Mouse (Mus musculus): ENCODE results near the gene Zdhhc14.
A peak's percentile ranks its signal among the peaks of the same experiment; 100 is the strongest.

Gene Zdhhc14

DNA sequence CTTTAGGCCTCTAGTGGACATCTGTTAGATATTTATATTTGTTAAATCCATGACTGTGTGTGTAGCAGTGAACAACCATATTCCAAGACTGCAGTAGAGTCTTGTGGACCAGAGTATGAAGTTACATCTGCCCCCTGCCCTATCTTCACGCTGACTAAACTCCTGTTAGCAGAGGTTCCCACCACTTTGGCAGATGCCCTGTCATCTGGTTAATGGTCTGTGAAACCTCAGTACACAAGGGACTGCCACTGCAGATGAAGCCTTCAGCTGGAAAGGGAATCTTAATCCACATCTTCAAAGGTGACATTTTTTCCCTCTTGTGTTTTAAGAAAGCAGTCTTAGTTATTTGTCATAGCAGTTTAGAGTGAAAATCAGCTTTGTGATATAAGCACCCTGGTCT, 187.0 kb downstream of the Zdhhc14 start:
- DNase-seq = no peak

DNA sequence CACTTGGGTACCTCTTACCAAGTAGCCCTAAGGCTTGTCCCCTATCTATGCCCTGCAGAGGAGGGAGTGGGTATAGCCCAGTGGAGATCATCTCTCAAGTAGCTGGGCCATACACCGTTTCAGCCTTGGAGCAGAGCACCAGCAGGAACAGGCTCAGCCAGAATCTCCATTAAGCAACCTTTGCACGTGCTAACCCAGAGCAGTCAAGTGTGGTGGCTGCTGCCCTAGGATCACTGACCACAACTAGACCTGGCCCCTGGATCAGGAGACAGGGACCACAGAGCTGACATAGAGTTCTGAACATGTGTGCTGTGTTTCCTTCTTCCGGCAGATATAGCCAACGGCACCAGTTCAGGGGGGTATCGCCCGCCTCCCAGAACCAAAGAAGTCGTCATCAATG, 193.0 kb downstream of the Zdhhc14 start:
- DNase-seq = no peak

DNA sequence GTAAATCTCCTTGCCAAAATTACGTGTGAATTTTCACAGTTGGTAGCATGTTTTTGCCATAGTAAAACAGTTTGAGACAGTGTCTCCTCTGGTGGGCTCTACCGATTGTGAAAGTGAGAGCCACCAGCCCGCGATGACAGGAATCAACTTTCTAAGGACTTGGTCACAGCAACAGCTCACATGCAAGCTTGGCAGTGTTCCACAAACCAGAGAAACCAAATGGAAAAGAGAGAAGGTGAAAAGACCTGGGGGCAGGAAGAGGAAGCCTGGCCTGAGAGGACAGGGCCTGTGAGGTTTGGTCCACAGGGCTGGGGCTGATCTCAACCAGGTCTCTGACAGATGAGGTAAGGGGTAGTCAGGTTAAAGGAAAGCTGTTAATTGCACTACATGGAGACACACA, 195.5 kb downstream of the Zdhhc14 start:
- DNase-seq = no peak

DNA sequence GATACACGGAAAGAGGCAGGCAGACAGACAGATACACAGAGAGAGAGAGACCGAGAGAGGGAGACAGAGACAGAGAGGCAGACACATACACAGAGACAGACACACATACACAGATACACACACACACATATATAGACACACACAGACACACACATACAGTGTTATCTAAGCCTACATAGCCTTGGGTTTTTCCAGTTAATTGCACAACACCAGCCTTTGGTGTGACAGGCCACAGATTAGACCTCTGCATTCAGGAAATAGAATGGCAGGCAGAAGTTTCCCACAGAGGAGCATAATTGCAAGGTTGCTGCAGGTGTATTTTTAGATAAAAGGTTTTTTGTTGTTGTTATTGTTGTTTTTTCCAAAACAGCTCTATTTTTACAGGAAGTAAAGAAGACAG, 195.9 kb downstream of the Zdhhc14 start:
- no peak for DNase-seq

DNA sequence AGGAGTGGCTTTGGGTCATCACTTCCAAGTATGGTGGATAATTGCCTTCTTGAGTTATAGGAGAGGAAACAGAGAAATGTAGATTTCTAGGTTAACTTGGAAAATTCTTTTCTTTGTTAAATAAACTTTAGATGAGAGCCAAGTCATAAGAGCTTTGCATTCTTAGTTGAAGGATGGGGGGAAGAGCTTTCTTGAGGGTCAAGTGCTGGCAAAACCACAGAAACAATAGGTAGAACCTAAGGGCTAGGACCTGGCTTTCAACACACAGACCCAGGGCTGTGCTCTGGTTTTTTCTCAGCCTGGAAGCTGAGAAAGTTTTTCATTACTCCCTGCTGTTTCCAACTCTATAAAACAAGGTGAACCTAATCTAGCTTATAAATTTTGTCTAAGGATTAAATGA, 196.3 kb downstream of the Zdhhc14 start:
- no peak for DNase-seq

DNA sequence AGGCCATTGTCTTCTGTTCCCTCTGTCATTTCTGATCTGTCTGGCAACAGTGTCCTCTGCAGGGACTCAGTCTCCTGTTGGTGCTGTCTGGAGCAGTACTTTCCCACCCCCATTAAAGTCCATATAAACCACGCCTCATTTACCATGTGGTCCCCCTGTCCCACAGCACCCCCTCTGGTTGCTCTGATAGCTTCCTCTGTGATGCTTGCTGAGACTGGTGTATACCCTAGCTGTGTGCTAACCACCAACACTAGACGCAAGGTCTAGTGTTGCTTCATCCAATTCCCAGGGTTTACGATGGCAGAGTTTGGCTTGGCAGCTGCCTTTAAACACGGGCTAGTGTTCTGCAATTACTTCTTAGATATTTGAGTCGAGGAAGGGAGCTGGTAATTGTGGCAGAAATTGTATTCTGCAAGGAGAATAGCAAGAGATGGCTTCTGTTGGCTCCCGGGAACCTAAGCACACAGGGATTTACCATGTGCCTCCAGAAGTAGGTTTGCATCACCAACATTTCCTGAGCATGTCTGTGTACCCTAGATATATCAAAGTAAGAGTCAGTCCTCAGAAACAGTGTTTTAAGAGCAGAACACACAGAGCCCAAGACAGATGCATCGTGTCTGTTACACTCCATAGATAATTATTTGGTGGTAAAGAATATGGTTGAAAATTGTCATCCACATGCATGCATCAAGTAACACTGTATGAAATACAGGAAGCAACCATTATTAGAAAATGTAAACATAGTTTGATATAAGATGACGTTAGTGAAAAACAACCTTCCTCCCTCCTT, 198.6 kb downstream of the Zdhhc14 start:
- peak; percentile 26 for DNase-seq

DNA sequence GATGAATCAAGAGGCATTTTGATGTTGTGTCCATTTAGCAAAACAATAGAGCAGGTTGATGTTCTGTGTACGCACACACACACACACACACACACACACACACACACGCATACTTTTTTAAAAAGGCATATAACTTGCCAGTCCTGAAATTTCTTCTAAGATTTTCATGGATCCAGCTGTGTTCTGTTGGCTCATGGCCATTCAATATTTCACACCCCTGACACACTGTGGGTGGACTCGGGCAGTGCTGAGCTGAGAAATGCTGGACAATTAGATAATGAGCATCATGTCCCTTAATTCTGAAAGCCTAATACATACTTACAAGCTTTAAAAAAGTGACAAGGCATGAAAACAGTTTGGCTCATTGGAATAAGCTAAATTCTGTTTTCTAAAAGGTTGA, 200.3 kb downstream of the Zdhhc14 start:
- DNase-seq = peak; percentile 52

DNA sequence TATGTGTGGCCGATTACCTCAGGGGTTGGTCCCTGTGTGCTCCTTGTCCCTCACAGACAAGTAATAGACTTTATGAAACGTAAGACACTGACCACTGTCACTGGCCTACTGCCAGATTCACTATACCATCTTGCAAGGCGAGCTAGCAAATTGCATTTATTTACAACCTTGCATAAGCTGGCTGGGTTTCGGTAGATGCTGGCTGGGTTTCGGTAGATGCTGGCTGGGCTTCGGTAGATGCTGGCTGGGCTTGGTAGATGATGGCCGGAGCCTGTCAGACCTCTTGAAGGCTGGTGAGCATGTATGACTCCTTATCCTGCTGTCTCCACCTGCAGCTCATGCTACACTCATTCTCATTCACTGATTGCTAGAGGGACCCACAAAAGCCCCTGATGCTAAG, 200.9 kb downstream of the Zdhhc14 start:
- DNase-seq = no peak

DNA sequence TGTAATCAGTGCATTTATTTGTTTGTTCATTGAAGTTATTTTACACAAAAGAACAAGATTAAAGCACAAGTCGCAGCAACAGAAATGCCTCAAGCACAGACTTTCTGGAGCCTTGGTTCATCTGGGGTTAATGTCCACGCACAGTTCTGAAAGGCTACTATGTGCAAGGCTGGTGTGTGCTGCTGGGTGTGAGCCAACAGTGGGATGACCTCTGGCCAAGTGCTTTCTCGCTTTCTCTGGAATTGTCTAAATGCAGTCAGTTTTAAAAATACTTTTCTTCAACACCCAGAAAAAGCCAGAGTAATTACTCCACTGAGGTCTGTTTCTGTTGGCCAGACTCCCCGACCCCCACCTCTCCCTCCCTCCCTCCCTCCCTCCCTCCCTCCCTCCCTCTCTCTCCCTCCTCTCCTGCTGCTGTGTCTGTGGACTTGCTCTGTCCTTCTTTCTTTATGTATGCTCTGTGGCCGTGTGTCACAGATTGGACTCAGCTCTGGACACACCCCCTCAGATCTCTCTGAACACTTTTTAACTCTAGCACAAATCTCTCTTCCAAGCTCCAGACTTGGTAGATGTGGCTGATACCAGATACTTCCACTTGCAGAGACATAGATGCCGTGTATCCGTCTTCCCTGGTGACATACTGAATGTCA, 206.2 kb downstream of the Zdhhc14 start:
- peak; percentile 84 for DNase-seq

DNA sequence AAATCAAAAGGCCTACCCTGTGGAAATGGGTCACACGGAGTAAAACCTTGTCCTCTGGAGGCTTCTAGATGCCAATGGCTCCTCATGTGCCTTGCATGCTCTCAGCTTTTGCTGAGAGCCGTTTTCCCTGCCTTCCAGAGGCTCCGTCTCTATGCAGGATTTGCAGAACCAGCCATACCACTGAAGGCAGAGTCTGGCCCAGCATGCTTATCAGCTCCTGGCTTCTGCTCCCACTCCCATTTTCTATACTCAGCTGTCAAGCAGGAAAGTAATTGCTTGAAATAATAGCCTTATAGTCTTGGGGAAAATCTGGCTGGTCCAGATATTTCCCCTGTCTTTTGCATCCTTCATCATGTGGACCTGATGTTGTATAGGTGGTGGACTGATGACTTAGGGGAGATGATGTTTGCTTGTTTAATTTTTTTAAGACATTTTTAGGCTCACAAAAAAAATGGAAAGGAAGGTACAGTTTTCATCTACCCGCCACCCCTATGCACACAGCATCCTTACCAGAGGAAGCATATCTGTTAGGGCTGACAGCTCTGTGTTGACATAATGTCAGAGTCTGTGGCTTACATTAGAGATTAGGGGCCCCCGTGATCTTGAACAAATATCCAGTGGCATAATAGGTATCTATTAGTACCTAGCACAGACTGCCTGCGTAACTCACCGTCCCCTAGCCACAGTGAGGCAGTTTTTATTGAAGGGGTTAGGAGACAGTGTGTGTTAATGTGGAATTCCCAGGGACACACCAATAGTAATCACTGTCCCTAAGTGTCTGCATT, 218.2 kb downstream of the Zdhhc14 start:
- DNase-seq = no peak

DNA sequence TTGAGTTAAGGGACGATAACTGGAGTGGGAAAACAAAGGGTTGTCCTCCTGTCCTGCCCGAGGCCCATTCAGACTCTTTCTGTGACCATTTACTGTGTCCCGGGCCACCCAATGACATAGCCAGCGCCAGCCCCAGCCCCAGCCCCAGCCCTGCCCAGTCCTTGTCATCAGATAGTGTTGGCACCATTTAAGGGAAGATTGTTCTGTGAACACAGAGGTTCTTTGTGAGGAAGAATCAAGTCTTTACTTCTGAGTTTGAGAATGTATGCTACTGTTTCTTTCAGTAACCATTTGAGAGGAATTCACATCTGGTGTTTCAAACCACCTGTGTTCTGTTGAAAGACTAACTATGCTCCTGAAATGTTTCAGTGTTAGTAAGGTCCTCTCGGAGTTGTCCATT, 219.5 kb downstream of the Zdhhc14 start:
- DNase-seq = no peak

DNA sequence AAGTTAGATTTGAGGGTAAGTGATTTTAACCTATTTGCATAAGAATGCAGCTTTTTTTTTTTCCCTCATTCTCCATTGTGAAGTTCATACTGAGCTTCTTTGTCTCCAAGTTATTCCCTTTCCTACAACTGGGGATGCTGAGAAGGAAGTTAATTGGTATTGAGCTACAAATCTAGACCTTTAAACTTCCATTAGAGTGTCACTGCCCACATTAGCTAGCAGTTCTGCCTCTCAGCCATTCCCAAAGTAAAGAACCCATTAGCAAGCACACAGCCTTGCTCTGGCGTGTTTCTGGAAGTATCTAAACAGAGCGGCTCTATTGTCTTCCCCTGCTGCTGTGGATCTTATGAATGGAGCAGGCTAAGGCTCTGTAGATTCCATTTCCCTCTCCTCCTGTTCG, 220.8 kb downstream of the Zdhhc14 start:
- DNase-seq = no peak

DNA sequence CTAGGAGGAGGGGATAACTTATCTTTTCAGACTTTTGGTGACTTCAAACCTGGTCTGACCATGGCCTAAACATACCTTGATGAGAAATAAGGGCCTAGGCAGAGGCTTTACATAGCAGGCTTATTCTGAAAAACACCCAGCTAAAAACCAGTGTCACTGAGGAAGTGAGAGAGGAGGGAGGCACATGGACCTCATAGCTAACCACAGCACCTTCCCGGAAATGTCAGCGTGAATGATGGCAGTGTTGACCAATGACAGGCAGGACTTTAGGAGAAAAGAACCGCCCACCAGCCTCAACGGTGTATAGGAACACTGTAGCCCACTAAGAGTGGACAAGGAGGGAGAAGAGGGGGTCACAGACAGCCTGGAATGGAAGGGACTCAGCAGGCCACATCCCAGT, 224.6 kb downstream of the Zdhhc14 start:
- no peak for DNase-seq

DNA sequence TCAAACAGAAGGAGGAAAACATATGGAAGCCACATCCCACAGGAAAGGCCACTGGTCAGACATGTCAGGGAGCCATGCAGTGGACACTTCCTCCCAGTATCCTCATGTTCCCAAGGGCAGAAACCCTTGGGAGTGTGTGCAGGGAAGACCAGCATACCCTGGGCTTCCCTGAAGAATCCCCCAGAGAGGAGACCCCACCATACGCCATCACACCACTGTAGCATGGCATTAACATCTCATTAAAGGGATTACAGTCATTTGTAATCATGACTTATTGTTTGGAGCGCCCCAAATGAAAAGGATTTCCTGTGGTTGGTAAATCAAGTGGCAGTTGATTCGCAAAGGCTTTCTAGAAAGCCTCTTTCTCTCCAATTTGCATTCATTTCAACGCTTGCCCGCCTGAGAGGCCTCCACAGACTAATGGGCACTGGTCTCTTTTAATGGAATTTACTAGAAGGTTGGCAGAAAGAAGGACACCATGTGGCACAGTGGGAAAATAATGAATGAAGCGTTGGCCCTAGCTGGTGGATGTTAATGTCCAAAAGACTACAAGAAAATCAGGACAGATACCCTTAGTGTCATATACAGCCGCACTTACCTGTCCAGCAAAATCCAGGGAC, 226.5 kb downstream of the Zdhhc14 start:
- no peak for DNase-seq

DNA sequence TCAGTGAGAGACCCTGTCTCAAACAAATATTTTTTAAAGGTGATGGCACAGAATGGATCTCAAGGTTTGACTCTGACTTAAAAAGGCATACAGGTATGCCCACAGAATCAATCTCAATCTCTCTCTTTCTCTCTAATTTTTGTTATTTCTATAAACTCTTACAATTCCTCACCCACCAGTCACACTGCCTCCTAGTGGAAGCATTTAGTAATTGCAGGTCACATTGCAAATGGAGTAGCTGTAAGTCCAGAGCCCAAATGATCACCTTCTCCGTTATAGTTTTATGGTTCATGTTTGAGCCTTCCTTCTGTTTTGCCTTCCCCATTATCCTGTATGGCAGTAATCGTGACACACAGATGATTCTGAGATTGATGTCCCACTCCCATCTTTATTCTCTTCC, 230.4 kb downstream of the Zdhhc14 start:
- no peak for DNase-seq

DNA sequence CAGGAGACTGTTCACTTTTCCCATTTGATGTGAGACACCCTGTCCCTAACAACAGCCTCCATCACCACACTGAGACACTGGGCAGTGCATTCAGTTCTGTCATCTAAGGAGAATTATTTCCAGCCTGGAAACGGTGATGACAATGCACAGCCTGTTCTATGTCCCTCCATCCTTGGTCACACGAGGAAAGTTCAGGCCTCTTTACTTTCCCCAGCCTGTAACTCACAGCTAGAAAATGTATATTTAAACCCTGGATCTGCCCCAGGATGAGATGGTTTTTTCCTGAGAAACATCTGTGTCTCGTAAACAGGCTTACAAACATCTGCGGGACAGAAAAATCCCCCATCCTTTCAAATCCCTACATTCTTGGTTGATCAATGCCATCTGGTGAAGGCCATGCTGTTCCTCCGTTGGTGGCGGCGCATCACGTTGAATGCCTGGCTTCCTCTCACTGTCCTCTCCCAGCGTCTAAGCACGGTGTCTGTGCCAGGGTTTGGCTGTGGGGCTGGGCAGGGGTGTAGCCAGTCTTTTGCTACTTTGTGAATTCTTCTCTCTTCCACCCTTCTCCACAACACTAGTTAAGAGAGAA, 231.3 kb downstream of the Zdhhc14 start:
- peak; percentile 41 for DNase-seq

DNA sequence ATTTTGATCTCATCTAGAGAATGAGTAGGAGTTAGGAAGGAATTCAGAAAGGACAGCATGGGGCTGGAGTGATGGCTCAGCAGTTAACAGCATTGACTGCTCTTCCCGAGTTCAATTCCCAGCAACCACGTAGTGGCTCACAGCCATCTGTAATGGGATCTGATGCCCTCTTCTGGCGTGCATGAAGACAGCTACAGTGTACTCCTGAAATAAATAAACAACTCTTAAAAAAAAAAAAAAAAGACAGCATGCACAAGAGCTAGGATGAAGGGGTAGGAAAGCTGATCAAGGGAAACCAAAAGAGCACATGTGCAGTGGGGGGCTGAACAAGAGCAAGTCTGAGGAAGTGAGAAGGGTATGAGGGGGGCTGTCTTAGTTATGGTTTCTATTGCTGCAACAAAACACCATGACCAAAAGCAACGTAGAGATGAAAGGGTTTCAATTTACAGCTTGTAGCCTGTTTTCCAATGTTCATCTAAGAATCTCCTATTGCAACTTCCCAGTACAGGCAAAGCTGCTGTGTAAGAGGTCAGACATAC, 237.3 kb downstream of the Zdhhc14 start:
- no peak for DNase-seq

DNA sequence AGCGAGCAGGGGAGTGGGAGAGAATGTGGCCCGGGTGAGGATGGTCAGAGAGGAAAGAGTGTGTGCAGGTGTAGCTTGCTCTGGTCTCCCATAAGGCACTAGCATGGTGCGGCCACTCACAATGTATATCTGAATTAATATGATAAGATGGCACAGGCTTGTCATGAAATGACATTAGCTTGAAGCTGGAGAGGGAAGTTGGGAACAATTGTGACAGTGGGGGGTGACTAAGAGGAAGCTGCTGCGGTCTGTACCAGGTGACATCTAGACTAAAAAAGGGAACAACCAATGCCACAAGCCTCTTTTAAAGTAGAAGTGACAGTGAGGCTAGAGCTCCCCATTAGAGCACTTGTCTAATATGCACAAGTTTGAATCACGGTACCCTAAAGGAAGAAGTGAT, 238.2 kb downstream of the Zdhhc14 start:
- DNase-seq = no peak

DNA sequence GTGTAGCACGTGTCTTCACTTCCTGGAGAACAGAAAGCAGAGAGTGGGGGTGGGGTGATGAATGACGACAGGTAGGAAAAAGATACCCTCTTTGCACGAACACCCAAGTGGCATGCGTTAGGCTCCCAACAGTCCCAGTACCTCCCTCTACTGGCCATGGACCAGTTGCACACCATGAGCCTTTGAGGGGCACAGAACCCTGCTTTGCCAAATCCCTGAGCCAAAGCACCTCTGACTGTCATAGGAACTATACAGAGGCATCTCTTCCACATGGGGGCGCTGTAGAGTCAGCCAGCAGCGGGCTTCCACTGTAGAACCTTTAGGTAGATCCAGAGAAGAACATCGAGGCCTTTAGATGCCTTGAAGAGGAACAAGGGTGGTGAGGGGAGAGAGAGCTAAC, 241.0 kb downstream of the Zdhhc14 start:
- peak; percentile 73 for DNase-seq

DNA sequence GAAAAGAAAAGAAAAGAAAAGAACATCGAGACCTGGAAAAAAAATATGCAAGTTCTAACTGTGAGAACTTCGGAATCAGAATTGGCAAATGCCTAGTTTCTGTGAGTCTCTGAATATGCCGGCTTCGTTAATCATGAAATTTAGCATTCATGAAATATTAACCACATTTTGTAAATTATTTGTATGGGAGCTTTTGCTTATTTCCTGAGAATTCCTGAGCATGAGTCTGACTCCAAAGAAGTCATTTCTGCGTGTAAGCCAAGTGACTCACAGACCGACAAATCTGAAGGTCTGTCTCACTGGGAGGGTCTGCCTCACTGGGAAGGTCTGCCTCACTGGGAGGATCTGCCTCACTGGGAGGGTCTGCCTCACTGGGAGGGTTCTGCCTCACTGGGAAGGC, 248.7 kb downstream of the Zdhhc14 start:
- no peak for DNase-seq

DNA sequence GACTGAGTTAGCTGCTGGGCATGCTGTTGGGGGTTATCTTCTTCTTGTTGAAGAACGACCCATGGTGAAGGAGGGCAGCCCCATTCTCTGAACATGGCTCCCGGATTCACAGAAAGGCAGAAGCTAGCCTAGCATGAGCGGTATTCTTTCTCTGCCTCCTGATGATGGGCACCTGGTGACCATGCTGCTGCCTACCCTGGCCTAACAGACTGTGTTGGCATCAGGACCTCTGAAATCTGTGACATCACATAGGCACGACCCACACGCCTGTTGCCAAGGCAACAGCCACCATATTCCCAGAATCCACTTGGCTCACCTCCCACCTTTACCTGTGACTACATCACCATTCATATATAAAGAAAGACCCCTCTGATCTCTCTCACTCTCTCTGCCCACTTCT, 251.7 kb downstream of the Zdhhc14 start:
- no peak for DNase-seq

DNA sequence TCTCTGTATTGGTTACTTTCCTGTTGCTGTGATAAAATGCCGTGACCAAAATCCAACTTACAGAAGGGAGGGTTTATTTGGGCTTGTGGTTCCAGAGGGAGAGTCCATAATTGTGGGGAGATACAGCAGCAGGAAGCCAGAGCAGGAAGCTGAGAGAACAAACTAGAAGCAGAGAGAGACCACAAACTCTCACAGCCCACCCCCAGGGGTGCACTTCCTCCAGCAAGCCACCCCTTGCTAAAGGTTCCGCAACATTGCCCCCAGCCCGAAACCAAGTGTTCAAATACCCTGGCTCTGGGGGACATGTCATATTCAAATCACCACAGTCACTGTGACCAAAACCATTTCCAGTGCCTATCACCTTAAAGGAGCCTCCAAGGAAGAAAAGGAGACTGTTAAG, 254.0 kb downstream of the Zdhhc14 start:
- no peak for DNase-seq
